Mouse (Mus musculus) intestine, embryonic 14.5 days (tissue): ENCODE data around the gene Vsig10l. TPM values are rescaled to one million over a fixed set of nuclear protein-coding genes. Genes with fewer than 3 reads are reported as not detected.

Experiments used
- ATAC-seq: fragments of 200-750 bp; cut with Nextera tagmentation; replicated peaks from 2 replicates; pipeline ENCODE4 v1.8.0; 2017; ENCODE audit warnings: low read depth, moderate number of reproducible peaks, moderate TSS enrichment, moderate library complexity; ENCODE audit not compliant: low FRiP score, low TSS enrichment
- DNase-seq: peaks from one replicate; pipeline ENCODE4 v3.0.0-alpha.2; 2018; ENCODE audit warnings: low spot score
- H3K27ac ChIP-seq: fragments of 300-500 bp; sonication (generic); 2 replicates; pipeline ENCODE4 v1.5.1; 2014; ENCODE audit warnings: low read depth, mild to moderate bottlenecking, control low read depth
- H3K27me3 ChIP-seq: fragments of 300-500 bp; sonication (generic); replicated peaks from 2 replicates; pipeline ENCODE4 v1.6.1; 2014; ENCODE audit warnings: low read length, control low read depth; ENCODE audit not compliant: control insufficient read depth, insufficient read depth
- H3K36me3 ChIP-seq: fragments of 300-500 bp; sonication (generic); 2 replicates; pipeline ENCODE4 v1.6.1; 2014; ENCODE audit warnings: low read length, control low read depth; ENCODE audit not compliant: control insufficient read depth, insufficient read depth
- H3K4me1 ChIP-seq: fragments of 300-500 bp; sonication (generic); replicated peaks from 2 replicates; pipeline ENCODE4 v1.6.1; 2014; ENCODE audit warnings: low read length, control low read depth, mixed read lengths; ENCODE audit not compliant: control insufficient read depth, insufficient read depth
- H3K4me2 ChIP-seq: fragments of 300-500 bp; sonication (generic); 2 replicates; pipeline ENCODE4 v1.6.1; 2014; ENCODE audit warnings: low read length
- H3K4me3 ChIP-seq: fragments of 300-500 bp; sonication (generic); 2 replicates; pipeline ENCODE4 v1.5.1; 2014; ENCODE audit warnings: low read depth, low read length, control low read depth, mixed read lengths
- H3K9ac ChIP-seq: fragments of 300-500 bp; sonication (generic); 2 replicates; pipeline ENCODE4 v1.6.1; 2014; ENCODE audit warnings: mild to moderate bottlenecking, low read length
- H3K9me3 ChIP-seq: fragments of 300-500 bp; sonication (generic); 2 replicates; pipeline ENCODE4 v1.6.1; 2016; ENCODE audit warnings: low read length, control low read depth; ENCODE audit not compliant: control insufficient read depth
- WGBS: fragments of 180-500 bp; shearing (Covaris S2); extraction: QIAGEN DNeasy Blood & Tissue Kit; methylation state at CpG from one replicate; pipeline ENCODE4 v1.1.7; 2014; 5-methylcytosine and 5-hydroxymethylcytosine counted together
- polyA plus RNA-seq: library from polyadenylated mRNA; unstranded; fragments of >200 nt; fragmentation: Nextera tagmentation; extraction: Ambion mirVana; gene quantifications from 2 replicates; pipeline ENCODE4 v1.2.1, GENCODE M21; 2014

Gene Vsig10l
- polyA plus RNA-seq, 1 experiment from 2014 or later: 4.2 TPM

DNA sequence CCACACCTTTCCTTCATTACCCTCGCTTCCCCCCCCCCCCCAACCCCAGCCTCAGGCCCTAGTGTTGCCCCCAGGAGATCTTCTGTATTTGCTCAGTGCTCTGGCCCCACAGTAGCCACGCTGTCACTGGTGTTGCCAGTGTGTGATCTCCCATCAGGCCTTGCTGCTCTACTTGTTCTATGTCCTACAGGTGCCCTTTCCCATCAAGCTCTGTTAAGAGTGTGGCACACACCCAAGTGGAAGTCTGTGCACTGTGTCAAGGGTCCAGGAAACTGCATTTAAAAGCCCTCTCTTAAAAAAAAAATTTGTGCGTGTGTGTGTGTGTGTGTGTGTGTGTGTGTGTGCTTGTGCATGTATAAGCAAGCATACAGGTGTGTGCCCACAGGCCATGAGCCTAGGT lies 14.7 kb upstream of the Vsig10l start:
- no peak for DNase-seq
- peaks cover 7% of the 10 kb centered on the region for H3K4me1 ChIP-seq
- peaks cover 22% of the 10 kb centered on the region for H3K36me3 ChIP-seq
- no peak overlapping the region for H3K9ac ChIP-seq
- no peaks in the 10 kb centered on the region for H3K27me3 ChIP-seq
- no peak for ATAC-seq
- H3K27ac ChIP-seq: no peak overlapping the region
- H3K4me2 ChIP-seq: no peak overlapping the region
- 91% methylated on average over 3 of the region's 3 CpGs for WGBS
- H3K4me3 ChIP-seq: no peak overlapping the region
- H3K9me3 ChIP-seq: no peaks in the 10 kb centered on the region

DNA sequence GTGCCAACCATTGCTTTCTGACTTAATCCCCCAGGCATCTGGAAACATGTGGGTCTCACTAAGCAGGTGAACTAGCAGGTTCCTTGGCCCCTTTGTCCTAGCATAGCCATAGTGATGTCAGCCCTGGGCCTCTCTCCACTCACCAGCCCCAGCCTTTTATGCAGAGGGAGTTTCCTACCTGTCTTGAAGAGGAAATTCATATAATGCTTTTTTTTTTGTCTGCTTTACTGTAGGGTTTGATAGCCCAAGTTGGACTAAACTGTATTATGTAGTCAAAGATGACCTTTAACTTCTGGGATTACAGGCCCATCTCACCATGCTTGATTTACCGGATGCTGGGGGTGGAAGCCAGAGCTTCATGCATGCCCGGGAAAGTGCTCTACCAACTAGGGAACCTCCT lies 13.1 kb upstream of the Vsig10l start:
- Histone ChIP-seq H3K36me3 (peaks cover 33% of the 10 kb centered on the region), H3K9ac (no peak overlapping the region), H3K4me1 (peaks cover 2% of the 10 kb centered on the region; the same call in 1 of the 2 replicates), H3K4me2 (no peak overlapping the region), H3K9me3 (no peaks in the 10 kb centered on the region), H3K27ac (no peak overlapping the region), H3K4me3 (no peak overlapping the region), H3K27me3 (no peaks in the 10 kb centered on the region)
- ATAC-seq: no peak
- no peak for DNase-seq
- WGBS: 94% methylated on average over 2 of the region's 2 CpGs

DNA sequence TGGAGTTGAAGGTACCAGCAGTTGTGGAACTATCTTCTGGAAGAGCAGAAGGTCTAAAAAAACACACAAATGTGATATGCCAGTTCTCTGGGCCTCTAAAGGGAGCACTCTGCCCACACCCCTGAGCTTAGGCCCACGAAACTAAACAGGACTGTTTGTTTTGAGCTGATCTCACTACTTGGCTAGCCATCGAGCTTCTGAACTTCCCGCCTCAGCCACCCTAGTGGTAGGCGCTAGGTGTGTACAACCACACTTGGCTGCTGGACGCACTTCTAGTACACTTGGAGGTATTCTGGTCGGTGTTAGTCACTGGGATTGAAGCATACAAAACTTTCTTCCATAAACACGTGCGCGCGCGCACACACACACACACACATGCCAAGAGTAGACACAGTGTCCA lies 11.2 kb upstream of the Vsig10l start:
- no peak overlapping the region for H3K9ac ChIP-seq
- H3K4me1 ChIP-seq: no peaks in the 10 kb centered on the region
- DNase-seq (no peak), ATAC-seq (no peak)
- H3K4me2 ChIP-seq: no peak overlapping the region
- H3K9me3 ChIP-seq: no peaks in the 10 kb centered on the region
- H3K36me3 ChIP-seq: peaks cover 53% of the 10 kb centered on the region
- H3K4me3 ChIP-seq: no peak overlapping the region
- no peak overlapping the region for H3K27ac ChIP-seq
- WGBS: 95% methylated on average over 11 of the region's 11 CpGs
- no peaks in the 10 kb centered on the region for H3K27me3 ChIP-seq

DNA sequence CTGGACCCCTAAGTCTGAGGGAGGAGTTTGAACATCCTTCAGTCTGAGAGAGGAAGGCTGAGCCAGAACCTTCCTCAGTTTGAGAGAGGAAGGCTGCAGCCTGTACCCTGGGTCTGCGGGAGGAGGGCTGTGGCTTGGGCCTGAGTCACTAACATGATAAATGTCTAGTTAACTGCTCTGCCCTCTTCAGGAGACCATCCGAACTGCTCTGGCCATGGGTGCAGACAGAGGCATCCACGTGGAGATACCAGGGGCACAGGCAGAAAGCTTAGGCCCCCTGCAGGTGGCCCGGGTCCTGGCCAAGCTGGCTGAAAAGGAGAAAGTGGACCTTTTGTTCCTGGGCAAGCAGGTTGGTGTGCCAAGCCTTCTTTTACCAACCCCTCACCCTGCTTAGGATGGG lies 10.3 kb upstream of the Vsig10l start:
- no peak overlapping the region for H3K4me2 ChIP-seq
- H3K27me3 ChIP-seq: no peaks in the 10 kb centered on the region
- peaks cover 61% of the 10 kb centered on the region for H3K36me3 ChIP-seq
- no peak overlapping the region for H3K27ac ChIP-seq
- no peaks in the 10 kb centered on the region for H3K4me1 ChIP-seq
- no peak; the same call in 1 of the 2 replicates for ATAC-seq
- H3K4me3 ChIP-seq: no peak overlapping the region
- no peak overlapping the region for H3K9ac ChIP-seq
- WGBS: 40% methylated on average over 4 of the region's 4 CpGs
- DNase-seq: no peak
- no peaks in the 10 kb centered on the region for H3K9me3 ChIP-seq

DNA sequence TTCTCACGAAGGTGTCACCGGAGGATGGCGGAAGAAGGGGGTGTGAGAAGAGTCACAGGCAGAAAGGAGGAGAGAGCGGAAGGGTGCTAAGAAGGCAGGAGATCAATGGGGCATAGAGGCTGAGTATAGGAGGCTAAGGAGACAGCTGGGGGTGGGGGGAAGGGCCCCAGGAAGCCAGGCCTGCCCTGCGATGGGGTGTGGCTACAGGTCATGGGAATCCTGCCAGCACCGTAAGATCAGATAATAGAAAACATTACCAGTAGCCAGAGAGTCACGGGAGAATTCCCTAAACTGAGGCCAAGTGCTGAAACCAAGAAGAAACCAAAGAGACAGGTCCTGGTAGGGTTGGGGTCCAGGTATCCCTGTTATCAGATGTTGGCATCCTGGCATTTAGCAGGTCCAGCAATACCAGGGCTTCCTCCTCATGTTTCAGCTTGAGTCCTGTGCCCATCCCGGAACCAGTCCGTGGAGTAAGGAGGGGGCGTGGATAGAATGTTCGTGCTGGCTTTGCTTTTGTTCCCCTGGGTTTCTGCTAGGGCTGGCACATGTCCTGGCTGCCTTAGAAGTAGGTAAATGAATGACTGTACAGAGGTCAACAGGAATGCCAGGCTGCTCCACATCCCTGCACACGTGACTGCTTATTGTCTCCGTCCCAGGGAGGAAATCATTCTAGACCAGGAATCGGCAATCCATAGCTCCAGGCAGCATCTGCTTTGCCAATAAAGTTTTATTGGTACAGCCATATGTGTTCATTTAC lies 9.2 kb upstream of the Vsig10l start:
- no peak for DNase-seq
- Histone ChIP-seq H3K4me1 (no peaks in the 10 kb centered on the region), H3K27ac (no peak overlapping the region), H3K9me3 (no peaks in the 10 kb centered on the region), H3K9ac (no peak overlapping the region), H3K4me2 (no peak overlapping the region), H3K27me3 (no peaks in the 10 kb centered on the region), H3K4me3 (no peak overlapping the region), H3K36me3 (peaks cover 64% of the 10 kb centered on the region)
- 81% methylated on average over 14 of the region's 14 CpGs for WGBS
- ATAC-seq: no peak

DNA sequence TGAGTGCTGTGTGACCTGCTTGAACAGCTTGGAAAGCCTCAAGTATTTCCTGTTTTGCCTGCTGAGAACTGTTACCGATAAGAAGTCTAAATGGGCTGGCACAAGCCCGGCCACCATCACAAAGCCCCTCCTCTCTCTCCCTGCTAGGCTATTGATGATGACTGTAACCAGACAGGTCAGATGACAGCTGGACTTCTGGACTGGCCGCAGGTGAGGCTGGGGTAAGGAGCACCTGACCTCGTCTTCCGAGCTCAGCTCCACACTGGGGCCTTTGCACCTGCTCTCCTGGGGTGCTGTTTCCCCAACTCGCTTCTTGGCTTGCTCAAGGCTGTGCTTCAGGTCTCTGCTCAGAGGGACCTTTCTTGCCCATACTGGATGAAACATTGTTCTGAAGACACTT lies 8.6 kb upstream of the Vsig10l start:
- Histone ChIP-seq H3K27me3 (no peaks in the 10 kb centered on the region), H3K27ac (no peak overlapping the region), H3K9ac (no peak overlapping the region), H3K36me3 (peaks cover 64% of the 10 kb centered on the region), H3K4me1 (no peaks in the 10 kb centered on the region), H3K9me3 (no peaks in the 10 kb centered on the region), H3K4me2 (no peak overlapping the region), H3K4me3 (no peak overlapping the region)
- DNase-seq: no peak
- no peak for ATAC-seq
- WGBS: 91% methylated on average over 6 of the region's 6 CpGs

DNA sequence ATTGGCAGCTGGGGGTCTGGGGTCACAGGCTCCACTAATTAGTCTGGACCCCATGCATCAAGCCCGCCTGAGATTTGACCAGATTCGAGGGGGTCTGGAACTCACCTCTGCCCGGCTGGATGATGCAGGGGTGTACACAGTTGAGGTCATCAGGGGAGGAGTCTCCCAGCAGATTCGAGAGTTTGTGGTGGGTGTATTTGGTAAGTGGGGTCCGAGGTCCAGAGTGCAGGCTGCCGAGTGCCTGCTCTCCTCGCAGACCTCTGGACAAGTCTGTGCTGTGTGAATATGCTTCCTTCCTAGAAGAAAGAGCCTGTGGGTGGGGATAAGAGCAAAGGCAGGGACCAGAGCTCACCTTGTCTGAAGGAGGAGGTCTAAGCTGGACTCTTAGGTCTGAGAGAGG lies 1.0 kb downstream of the Vsig10l start:
- Histone ChIP-seq H3K27me3 (no peaks in the 10 kb centered on the region), H3K4me2 (no peak overlapping the region), H3K36me3 (no peaks in the 10 kb centered on the region), H3K9me3 (no peaks in the 10 kb centered on the region), H3K27ac (no peak overlapping the region), H3K4me1 (peaks cover 7% of the 10 kb centered on the region; the same call in 1 of the 2 replicates), H3K9ac (no peak overlapping the region), H3K4me3 (no peak overlapping the region)
- DNase-seq (no peak), ATAC-seq (no peak)
- WGBS: 74% methylated on average over 7 of the region's 7 CpGs

DNA sequence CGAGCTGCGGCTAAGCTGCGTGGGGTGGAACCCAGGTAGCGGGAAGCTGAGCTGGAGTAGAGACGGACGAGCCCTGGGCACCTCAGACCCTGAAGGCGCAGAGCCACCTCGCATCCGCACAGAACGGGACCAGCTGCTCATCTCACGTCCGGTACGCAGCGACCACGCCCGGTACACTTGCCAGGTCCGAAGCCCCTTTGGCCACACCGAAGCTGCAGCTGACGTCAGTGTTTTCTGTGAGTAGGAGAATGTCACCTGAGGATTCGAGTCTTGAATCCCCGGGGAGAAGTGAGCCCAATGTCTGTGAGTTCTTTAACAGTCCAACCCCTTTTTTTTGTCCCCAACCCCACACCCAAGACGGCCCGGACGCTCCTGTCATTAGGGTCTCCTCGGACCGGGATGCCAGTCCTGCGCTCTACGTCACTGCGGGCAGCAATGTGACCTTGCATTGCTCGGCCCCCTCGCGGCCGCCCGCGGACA lies 2.0 kb downstream of the Vsig10l start:
- H3K9me3 ChIP-seq: no peaks in the 10 kb centered on the region
- no peaks in the 10 kb centered on the region for H3K36me3 ChIP-seq
- peaks cover 5% of the 10 kb centered on the region; the same call in 1 of the 2 replicates for H3K4me1 ChIP-seq
- no peak overlapping the region for H3K27ac ChIP-seq
- H3K27me3 ChIP-seq: no peaks in the 10 kb centered on the region
- H3K9ac ChIP-seq: peak overlapping the region; percentile 42; the same call in 1 of the 2 replicates
- no peak for DNase-seq
- peak overlapping the region; percentile 91 for H3K4me2 ChIP-seq
- H3K4me3 ChIP-seq: peak overlapping the region; percentile 39
- ATAC-seq: peak; percentile 65
- 5% methylated on average over 35 of the region's 35 CpGs for WGBS
